Mouse (Mus musculus): ENCODE measurements around the gene Mroh8. TPM values are rescaled to one million over a fixed set of nuclear protein-coding genes. Genes with fewer than 3 reads are reported as not detected.

The Mroh8 gene
- polyA plus RNA-seq (2012; rRNA removed): 0.29 TPM in 2 replicates

DNA sequence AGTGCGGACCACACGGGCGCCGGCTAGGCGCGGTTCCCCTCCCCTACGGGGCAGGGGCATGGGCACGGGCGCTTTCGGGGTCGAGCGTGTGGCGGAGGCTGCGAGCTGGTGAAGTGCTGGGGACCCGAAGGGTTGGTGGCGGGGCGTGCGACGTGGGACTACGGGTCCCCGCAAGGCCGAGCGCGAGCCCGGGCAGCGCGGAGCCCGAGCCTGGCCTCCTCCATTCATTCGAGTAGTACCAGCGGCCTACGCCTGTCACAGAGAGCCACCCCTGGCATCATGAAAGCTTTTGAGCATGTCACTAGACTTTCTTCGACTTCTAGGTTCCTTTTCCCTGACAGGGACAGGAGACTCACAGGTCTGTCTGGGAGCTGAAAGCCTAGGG, at the start of gene Mroh8:
Mroh8 (minus strand) TSS at position 134 of the 385 bp plus-strand sequence.

DNA sequence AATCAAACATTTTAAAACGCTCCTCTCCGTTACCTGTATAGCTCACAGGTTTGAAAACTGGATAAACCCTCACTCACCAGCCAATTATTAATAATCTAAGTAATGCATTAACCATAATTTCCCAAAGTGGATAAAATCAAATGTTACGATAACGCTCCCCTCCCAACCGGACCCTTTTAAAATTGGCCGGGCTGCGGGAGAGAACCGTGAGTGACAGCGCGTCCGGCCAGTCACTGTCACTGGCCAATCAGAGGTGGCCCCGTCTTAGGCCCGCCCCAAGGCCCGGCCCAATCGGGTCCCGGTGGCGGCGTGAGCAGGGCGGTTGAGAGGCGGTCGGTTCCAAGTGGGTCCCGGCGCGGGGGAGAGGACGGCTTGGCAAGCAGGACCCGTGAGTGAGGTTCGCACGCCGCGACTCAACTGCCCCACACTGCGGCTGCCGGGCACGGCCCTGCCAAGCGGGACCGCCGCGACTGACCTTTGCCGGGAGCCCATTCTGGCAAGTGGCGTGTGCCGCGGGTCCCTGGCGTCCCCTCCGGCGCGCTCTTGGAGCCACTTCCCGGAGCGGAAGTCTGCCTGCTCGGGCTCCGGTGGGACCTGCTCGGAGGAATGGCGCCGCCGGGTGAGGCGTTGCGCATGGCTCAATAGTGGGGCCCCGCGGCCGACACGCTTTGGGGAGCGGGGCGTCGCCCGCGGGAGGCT, 483 bp downstream of the Mroh8 start, which contains the start of gene Rpn2:
Rpn2 (plus strand) TSS at position 301 of the 699 bp plus-strand sequence.

DNA sequence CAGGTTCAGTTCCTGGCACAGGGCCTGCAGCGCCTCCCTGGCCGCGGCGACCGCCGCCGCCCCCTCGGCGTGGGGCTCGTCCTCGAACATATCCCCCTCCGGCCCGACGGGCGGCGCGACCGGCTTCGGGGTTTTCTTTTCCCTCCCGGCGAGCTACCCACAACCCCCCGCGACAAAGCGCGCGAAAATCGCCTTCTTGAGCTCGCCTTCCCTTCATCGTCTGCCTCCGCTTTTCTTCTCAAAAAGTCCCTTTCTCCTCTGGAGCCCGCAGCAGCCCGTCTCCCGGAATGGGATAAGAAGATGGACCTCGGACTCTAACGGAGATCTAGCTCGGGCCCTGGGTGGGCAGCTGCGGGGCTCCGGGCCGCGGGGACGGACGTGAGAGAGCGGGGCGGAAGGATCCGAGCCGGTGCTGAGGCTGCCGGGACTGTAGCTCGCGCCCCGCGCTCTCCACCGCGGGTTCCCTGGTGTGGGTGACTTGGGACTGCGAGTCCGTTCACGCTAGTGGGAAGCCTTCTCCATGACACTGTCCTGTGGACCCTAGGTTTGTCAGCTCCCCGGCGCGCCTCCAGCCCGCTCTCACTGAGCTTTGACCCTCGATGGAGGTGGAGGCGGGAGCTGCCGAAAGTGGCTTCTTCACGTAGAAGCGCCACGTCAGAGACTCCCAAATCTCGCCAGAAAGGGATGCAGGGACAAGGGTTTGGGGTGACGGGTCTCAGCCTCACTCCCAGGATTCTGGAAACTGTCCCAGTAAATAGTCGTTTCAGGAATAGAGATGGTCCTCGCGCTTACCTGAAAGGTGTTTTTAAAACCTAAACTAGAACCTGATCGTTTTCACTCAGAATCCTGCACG, 74.8 kb downstream of the Mroh8 start, which contains the start of gene Rbl1:
Rbl1 (minus strand) TSS at position 169 of the 853 bp plus-strand sequence.

Other genes starting within 250 kb of the Mroh8 start
- 15.4 and 19.0 TPM in 2 replicates for gene Soga1, start 200.3 kb downstream of the Mroh8 start, polyA plus RNA-seq (2012; rRNA removed)
- 0.22 TPM in 1 of 2 replicates, not detected in the other for gene Tldc2, start 192.5 kb downstream of the Mroh8 start, polyA plus RNA-seq (2012; rRNA removed)
- gene Samhd1, start 144.3 kb downstream of the Mroh8 start, polyA plus RNA-seq (2012; rRNA removed): 28.4 and 29.5 TPM in 2 replicates
- 27.5 and 29.8 TPM in 2 replicates for gene Rbl1, start 75.0 kb downstream of the Mroh8 start, polyA plus RNA-seq (2012; rRNA removed)
- gene Rpn2, start 532 bp downstream of the Mroh8 start, polyA plus RNA-seq (2012; rRNA removed): 134 and 182 TPM in 2 replicates
- 0.53 and 1.3 TPM in 2 replicates for gene Ghrh, start 68.0 kb upstream of the Mroh8 start, polyA plus RNA-seq (2012; rRNA removed)
- gene Manbal, start 88.0 kb upstream of the Mroh8 start, polyA plus RNA-seq (2012; rRNA removed): 67.5 and 67.9 TPM in 2 replicates
- gene Src, start 138.9 kb upstream of the Mroh8 start, polyA plus RNA-seq (2012; rRNA removed): 42.0 and 46.1 TPM in 2 replicates